Mouse (Mus musculus) lung, postnatal 0 days (tissue): ENCODE measurements around the gene P2ry6.

ENCODE experiments used
- CTCF ChIP-seq: IDR thresholded peaks from 2 replicates; pipeline ENCODE4 v1.5.1; 2016; ENCODE audit warnings: antibody characterized with exemption, mild to moderate bottlenecking
- EP300 ChIP-seq: IDR thresholded peaks from 2 replicates; pipeline ENCODE4 v1.6.1; 2016; ENCODE audit warnings: antibody characterized with exemption, mild to moderate bottlenecking, control low read depth

GRCm38 (mm10) chr7:101011681-101012367 is 37.4 kb upstream of the P2ry6 start:
- TF ChIP-seq CTCF (peak; percentile 11), EP300 (no peak)
